Mouse (Mus musculus) telencephalon, adult 2 months (tissue): ENCODE data around the gene Ptpn21.
A peak's percentile ranks its signal among the peaks of the same experiment; 100 is the strongest.

Experiments used
- DNase-seq: peaks from one replicate; pipeline ENCODE4 v3.0.0-alpha.2; 2011; ENCODE audit warnings: low read depth, low spot score

Ptpn21 gene

GRCm38 (mm10) chr12:98662617-98663016, 74.6 kb downstream of the Ptpn21 start:
- DNase-seq: no peak

DNA sequence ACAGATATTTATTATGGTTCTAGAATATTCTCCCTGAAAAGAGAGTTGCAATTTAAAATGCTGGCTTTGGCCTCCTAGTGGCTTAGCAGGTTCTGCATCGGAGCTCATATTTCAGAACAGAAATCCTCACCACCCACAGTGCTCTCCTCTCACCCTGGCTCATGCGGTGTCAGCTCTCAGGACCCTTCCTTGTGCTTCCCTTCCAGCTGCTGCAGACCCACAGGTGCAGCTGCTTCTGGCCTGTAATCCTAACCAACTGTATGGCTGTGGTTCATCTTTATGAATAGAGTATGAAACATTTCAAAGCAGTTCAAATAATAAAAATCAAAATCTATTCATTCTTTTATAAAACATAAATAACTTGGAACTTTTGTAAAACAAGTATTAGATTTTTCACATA, 80.3 kb downstream of the Ptpn21 start:
- no peak for DNase-seq

DNA sequence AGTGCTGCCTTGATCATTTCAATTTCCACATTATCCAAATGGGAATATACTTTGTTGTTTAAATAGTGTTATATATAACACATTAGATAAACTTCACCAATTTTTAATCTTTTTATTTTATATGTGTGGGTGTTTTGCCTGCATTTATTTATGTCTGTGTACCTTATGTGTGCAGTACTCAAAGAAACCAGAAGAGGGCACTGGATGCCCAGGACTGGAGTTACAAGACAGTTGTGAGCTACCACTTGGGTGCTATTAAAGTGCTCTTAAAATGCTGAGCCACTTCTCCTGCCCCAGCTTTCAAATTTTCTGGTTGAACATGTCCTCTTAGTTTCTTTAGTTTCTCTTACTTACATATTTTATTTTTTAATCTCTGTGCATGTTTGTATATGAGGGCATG, 92.4 kb downstream of the Ptpn21 start:
- DNase-seq: no peak

DNA sequence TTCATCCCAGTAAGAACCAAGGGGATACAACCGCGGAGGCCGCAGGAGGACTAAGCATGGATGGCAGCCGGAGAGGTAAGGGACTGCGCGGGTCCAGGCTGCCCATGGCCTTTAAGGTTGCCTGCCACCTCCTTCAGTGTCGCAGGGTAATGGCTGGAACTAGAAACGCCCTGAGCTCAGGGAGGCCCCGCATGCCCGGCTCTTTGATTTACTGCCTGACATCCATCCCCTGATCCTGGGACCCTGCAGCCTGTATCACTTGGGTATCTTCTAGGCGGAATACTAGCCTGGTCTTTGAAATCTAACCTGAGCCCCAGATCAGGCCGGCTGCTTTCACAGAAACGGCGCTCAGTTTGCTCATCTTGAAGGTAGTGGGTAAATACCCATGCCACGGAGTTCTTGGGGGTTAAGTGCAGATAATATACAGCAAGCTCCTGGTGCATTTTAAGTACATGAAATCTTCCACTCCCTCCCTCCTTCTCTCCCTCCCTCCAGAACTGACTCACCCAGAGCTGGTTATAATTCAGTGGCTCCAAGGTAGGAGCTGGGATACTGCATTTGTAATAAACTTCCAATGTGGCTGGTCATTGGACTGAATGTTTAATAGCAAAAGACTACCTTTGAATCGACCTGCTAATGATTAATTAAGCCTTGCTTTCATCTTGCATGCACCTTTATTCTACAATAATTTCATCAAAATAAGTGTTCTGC, 108.8 kb downstream of the Ptpn21 start:
- DNase-seq: peak; percentile 45

DNA sequence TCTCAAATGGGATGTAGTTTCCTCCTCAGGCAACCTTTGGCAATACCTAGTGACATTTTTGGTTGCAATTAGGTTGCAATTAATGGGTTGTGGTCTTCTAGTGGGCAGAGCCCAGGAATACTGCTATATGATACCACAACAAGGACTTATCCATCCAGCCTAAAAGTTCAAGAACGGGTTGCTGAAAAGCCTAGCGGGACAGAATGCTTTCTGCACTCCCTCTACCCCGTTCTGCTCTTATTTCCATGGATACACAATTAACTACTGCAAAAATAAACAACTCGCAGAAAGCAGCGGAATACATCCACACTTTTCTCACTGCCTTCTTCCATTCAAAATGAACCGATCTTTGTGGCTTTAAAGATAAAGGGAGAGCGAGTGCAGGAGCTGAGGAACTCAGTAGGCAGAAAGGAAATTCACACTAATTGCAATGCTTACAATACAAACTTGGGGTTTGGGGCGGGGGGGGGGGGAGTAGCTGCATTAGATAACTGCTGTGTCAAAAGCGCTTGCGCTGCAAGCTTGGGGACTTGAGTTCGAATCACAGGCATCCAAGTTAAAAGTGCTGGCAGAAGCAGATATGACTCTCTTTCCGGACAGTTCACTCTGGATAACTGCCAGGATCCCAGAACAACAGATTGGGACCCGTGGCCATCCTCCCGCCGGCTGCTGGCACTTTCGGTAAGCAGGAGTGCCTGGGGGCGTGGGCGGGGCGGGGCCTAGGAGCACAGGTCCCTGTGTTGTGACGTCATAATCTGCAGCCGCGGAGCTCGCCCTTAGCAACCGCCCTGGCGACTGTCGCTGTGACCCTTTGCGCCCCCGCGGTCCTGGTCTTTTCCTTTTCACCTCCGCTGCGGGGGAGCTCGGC, 109.6 kb downstream of the Ptpn21 start, which contains the start of gene Spata7:
TSS of gene Spata7 (plus strand) at position 766 of the 868 bp plus-strand sequence.
- DNase-seq: peak; percentile 80
